26 mouse cellular contexts compared by ENCODE assay signal in genomic region chr1:21616666-21617065, GRCm38 (mm10).
DNase-seq lines count a peak whose midpoint lies in the region; ATAC-seq and TF ChIP-seq lines count a peak whose summit lies in the region.
"Had no signal": no experiment of that assay in that cellular context is flagged by ENCODE, and none has a peak within 500 bp of the region (broad histone marks: within the 10 kb centered on the region; RNA-seq: fewer than 3 reads in every experiment).

No protein-coding gene starts in this region.

- ATAC-seq in frontal cortex, adult (ENCODE audit: low TSS enrichment): peak; percentile 81
- no peak for ATAC-seq in midbrain, postnatal 0 days (ENCODE audit: low FRiP score)
- ATAC-seq in midbrain, embryonic 14.5 days (ENCODE audit: low FRiP score, low TSS enrichment): no peak
- ATAC-seq: forebrain, postnatal 0 days; intestine, embryonic 16.5 days had no signal

- 56% methylated on average over 4 of the region's 4 CpGs for WGBS in midbrain, postnatal 0 days
- 59% methylated on average over 4 of the region's 4 CpGs for WGBS in midbrain, embryonic 14.5 days

- no peak overlapping the region for H3K27ac ChIP-seq in midbrain, postnatal 0 days (ENCODE audit: low read depth, low read length)
- H3K27ac ChIP-seq in midbrain, embryonic 14.5 days (replicated peaks; ENCODE audit: low read depth, low read length): no peak overlapping the region
- H3K27ac ChIP-seq: embryonic facial prominence, embryonic 13.5 days; forebrain, embryonic 10.5 days; heart, embryonic 15.5 days; kidney, postnatal 0 days; limb, embryonic 13.5 days; midbrain, embryonic 12.5 days had no signal

- H3K4me2 ChIP-seq in midbrain, postnatal 0 days (ENCODE audit: low read depth, low read length, poor library complexity, severe bottlenecking): no peak overlapping the region
- H3K4me2 ChIP-seq in midbrain, embryonic 14.5 days (ENCODE audit: low read length): no peak overlapping the region
- H3K4me2 ChIP-seq: embryonic facial prominence, embryonic 13.5 days; heart, embryonic 15.5 days; limb, embryonic 13.5 days; liver, embryonic 11.5 days; midbrain, embryonic 12.5 days had no signal

- no peaks in the 10 kb centered on the region for H3K36me3 ChIP-seq in midbrain, postnatal 0 days (ENCODE audit: insufficient read depth, low read length)
- H3K36me3 ChIP-seq in midbrain, embryonic 14.5 days (ENCODE audit: control insufficient read depth, insufficient read depth, low read length): no peaks in the 10 kb centered on the region
- H3K36me3 ChIP-seq: embryonic facial prominence, embryonic 13.5 days; forebrain, embryonic 10.5 days; heart, embryonic 15.5 days; limb, embryonic 13.5 days; midbrain, embryonic 12.5 days had no signal

- TF ChIP-seq CTCF in midbrain, postnatal 0 days (IDR thresholded peaks at IDR 0.05): no peak
- no peak for TF ChIP-seq CTCF in brain, embryonic 14.5 days (IDR thresholded peaks at IDR 0.05; ENCODE audit: borderline replicate concordance, extremely low read depth, insufficient read depth, insufficient read length)

- DNase-seq in frontal cortex, postnatal 25 days (ENCODE audit: low spot score in 2 of 2): no peak
- peak; percentile 5 for DNase-seq in midbrain, postnatal 0 days (ENCODE audit: low spot score)
- no peak for DNase-seq in midbrain, embryonic 14.5 days
- DNase-seq in 416B (ENCODE audit: low read depth): peak; percentile 63
- peak; percentile 13 for DNase-seq in brain, embryonic 14.5 days (ENCODE audit: low read depth)
- no peak for DNase-seq in embryo, embryonic 11 days
- DNase-seq: adrenal gland, postnatal 25 days; cerebellum, adult 2 months; forebrain, postnatal 0 days; gastrocnemius, postnatal 10 days; kidney, adult 8-10 months; kidney, postnatal 4 days; lung, postnatal 4 days; spleen, adult 18-20 months; thymus, adult 18-20 months; thymus, postnatal 25 days had no signal

- H3K9me3 ChIP-seq in midbrain, postnatal 0 days (ENCODE audit: low read length): no peaks in the 10 kb centered on the region
- no peaks in the 10 kb centered on the region for H3K9me3 ChIP-seq in midbrain, embryonic 14.5 days (ENCODE audit: control insufficient read depth, low read length)
- H3K9me3 ChIP-seq: embryonic facial prominence, embryonic 13.5 days; forebrain, embryonic 10.5 days; heart, embryonic 15.5 days; limb, embryonic 13.5 days; megakaryocyte, embryonic 14.5 days; midbrain, embryonic 12.5 days had no signal

- H3K4me1 ChIP-seq in midbrain, postnatal 0 days (ENCODE audit: insufficient read depth, low read length): no peaks in the 10 kb centered on the region
- no peaks in the 10 kb centered on the region for H3K4me1 ChIP-seq in midbrain, embryonic 14.5 days (ENCODE audit: control insufficient read depth, insufficient read depth, low read length)
- H3K4me1 ChIP-seq: embryonic facial prominence, embryonic 13.5 days; midbrain, embryonic 12.5 days had no signal

- no peak for TF ChIP-seq POLR2A in brain, embryonic 14.5 days (IDR thresholded peaks at IDR 0.05; ENCODE audit: borderline replicate concordance, extremely low read depth, insufficient read depth, insufficient read length, poor library complexity, severe bottlenecking)

- no peak overlapping the region for H3K4me3 ChIP-seq in midbrain, postnatal 0 days (ENCODE audit: low read depth, low read length)
- H3K4me3 ChIP-seq in midbrain, embryonic 14.5 days (replicated peaks; ENCODE audit: low read depth, low read length): no peak overlapping the region
- H3K4me3 ChIP-seq: embryonic facial prominence, embryonic 13.5 days; forebrain, embryonic 10.5 days; heart, embryonic 15.5 days; limb, embryonic 13.5 days; megakaryocyte, embryonic 14.5 days; midbrain, embryonic 12.5 days had no signal

- H3K9ac ChIP-seq in midbrain, postnatal 0 days (replicated peaks; ENCODE audit: low read length, poor library complexity, severe bottlenecking): no peak overlapping the region
- H3K9ac ChIP-seq in midbrain, embryonic 14.5 days (replicated peaks; ENCODE audit: low read length): no peak overlapping the region
- H3K9ac ChIP-seq: embryonic facial prominence, embryonic 13.5 days; forebrain, postnatal 0 days; heart, embryonic 15.5 days; limb, embryonic 13.5 days; midbrain, embryonic 12.5 days had no signal

- no peaks in the 10 kb centered on the region for H3K27me3 ChIP-seq in midbrain, postnatal 0 days (ENCODE audit: insufficient read depth, low read length)
- H3K27me3 ChIP-seq in midbrain, embryonic 14.5 days (ENCODE audit: control insufficient read depth, insufficient read depth, low read length): no peaks in the 10 kb centered on the region
- H3K27me3 ChIP-seq: embryonic facial prominence, embryonic 13.5 days; heart, embryonic 15.5 days; limb, embryonic 13.5 days; megakaryocyte, embryonic 14.5 days; midbrain, embryonic 12.5 days had no signal

Comparison
In these comparisons a context has a peak if more than half of its experiments do, and no peak if none do; other contexts are left out.
1. DNase-seq: peak in midbrain, postnatal 0 days (single experiment), 416B (single experiment) and brain, embryonic 14.5 days (single experiment); none in frontal cortex, postnatal 25 days (0 of 2), midbrain, embryonic 14.5 days (single experiment) and embryo, embryonic 11 days (single experiment).